Mouse (Mus musculus) regulatory T cell (primary cell): ENCODE measurements around the gene Npm1.

ENCODE experiments used
- in situ Hi-C: fragments of 300-600 bp; cut with MboI, MseI; formaldehyde crosslinking; loops from one replicate; pipeline ENCODE4 v1.15.1; 2025; ENCODE audit warnings: high pct_unique_total_duplicates

Npm1 gene

DNA sequence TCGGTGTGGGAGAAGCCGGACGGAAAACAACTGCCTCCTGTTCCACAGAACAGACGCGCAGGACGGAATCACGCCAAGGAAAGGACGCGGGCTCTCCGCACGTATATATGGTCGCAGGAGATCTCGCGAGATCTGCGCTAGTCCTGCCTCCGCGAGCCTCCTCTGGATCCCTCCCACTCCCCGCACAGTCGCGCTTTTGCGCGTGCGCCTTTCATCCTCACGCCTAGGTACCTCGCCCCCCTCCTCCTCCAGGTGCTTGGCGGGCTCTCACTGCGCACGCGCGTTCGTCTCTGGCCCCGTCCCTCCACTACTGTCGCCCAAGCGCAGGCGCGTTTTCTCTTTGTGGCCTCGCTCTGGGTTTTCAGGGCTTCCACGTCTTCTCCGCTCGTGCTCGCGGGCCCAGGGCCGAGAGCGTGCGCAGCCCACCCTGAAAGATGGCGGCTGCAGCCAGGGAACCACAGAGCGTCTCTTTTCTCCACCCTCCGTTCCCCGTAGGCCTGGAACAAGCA is at the start of gene Npm1:
Gene Npm1, minus strand, starts transcription at position 209 of the 509 bp plus-strand sequence.
- in situ Hi-C loops = loop anchor here (10.0 kb wide), 1 partner anchor 772 kb away; no protein-coding TSS in a partner anchor

GRCm38 (mm10) chr11:33207411-33207810 is 44.4 kb upstream of the Npm1 start:
- in situ Hi-C loops = no loop called here

- in situ Hi-C loops = no loop called here
Measured at GRCm38 (mm10) chr11:33204966-33205365, 42.0 kb upstream of the Npm1 start.

DNA sequence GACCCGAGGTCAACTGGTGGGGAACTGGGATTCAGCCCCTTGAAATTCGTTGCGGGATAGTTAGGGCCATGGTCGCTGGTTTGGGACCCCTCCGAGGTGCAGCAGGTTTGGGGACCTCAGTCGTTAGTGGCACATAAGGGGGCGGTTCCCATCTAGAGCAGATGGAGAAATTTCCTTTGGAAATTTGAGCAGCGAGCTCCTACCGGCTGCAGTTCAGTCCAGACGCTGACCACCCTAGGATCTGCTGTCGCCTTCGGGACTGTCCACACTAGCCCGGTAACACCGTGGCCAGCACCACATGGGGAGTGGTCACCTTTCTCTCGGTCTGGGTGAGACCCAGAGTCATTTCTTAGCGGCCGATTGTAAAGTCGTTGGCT is 41.3 kb upstream of the Npm1 start:
- in situ Hi-C loops = no loop called here

GRCm38 (mm10) chr11:33203383-33204328 is 40.6 kb upstream of the Npm1 start, which contains the start of gene Tlx3:
Gene Tlx3, minus strand, starts transcription at chr11:33203589.
- in situ Hi-C loops = no loop called here

- in situ Hi-C loops = no loop called here
Measured at GRCm38 (mm10) chr11:33202972-33203371, 40.0 kb upstream of the Npm1 start.

DNA sequence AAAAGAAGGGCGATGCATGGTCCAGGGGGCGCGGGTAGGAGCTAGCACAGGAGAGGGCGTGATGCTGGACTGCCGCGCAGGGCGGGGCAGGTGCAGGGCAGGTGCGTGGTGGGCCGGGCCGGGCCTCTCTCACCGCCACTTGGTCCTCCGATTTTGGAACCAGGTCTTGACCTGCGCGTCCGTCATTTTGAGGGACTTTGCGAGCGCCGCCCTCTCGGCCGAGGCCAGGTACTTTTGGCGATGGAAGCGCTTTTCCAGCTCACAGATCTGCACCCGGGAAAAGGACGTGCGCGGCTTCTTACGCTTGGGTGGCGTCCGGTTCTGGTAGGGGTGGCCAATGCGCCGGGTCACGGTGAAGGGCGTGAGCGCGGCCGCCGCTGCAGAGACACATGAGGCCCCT is 39.3 kb upstream of the Npm1 start:
- in situ Hi-C loops = no loop called here

- in situ Hi-C loops = no loop called here
Measured at GRCm38 (mm10) chr11:33201626-33202010, 38.6 kb upstream of the Npm1 start.

DNA sequence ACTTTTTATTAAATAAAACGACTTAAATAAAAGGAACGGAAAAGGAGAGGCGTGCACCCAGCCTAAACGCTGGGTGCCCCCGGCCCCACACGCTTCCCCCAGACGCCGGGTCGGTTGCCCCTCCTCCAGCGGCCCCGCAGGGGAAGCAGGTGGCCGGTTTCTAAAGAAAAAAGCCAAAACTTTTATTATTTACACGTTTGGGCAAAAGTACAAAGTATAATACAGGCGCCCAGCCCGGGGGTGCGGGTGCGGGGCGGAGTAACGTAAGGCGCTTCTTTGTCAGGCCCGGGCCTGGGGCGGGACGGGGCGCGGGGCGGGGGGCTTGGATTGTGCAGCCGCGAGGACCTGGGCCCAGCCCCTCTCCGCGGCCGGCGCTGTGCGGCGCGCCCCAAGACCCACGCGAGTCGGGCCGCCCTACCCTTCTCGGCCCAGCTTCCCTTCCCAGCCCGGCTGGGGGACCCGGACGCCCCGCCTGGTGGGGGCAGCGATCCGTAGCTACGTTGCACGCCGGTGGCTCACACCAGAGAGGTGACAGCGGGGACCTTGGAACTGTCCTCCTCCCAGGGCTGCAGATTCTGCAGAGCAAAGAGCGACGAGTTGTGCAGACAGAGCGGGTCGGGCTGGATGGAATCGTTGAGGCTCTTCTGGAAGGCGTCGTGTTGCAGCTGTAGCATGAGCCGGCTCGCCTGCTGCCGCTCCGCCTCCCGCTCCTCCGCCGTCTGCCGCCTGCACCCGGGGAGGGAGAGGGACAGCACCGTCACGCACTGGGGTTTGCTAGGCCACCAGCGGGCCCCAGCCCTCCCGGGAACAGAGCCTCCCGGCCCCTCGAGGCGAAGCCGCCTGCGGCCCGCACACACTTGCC is 38.0 kb upstream of the Npm1 start:
- in situ Hi-C loops = no loop called here

GRCm38 (mm10) chr11:33199906-33200763 is 37.1 kb upstream of the Npm1 start:
- in situ Hi-C loops = no loop called here

- in situ Hi-C loops = no loop called here
Measured at GRCm38 (mm10) chr11:33199117-33199514, 36.1 kb upstream of the Npm1 start.

GRCm38 (mm10) chr11:33198351-33199116 is 35.5 kb upstream of the Npm1 start:
- in situ Hi-C loops = no loop called here

DNA sequence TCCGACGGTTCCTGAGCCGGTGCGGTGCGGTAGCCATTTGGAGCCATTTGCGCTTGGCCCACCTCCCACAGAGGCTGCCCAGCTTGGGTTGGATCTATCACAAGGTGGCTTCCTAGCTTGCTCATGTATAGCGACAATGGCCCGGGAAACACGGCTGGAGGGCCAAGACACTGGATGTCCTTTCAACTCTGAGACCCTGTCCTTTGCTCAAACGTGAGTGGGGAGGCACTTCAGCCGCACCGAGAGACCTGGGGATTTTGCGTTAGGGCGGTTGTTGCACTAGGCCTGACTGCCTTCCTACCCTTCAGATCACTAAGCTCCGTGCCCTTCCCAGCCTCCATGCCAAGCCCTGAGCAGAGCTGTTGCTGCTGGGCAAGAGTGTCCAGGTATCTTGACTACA is 34.7 kb upstream of the Npm1 start:
- in situ Hi-C loops = no loop called here

GRCm38 (mm10) chr11:33197133-33197514 is 34.1 kb upstream of the Npm1 start:
- in situ Hi-C loops = no loop called here

- in situ Hi-C loops = no loop called here
Measured at GRCm38 (mm10) chr11:33196447-33197132, 33.6 kb upstream of the Npm1 start.

GRCm38 (mm10) chr11:33195531-33196446 is 32.8 kb upstream of the Npm1 start:
- in situ Hi-C loops = no loop called here

- in situ Hi-C loops = no loop called here
Measured at GRCm38 (mm10) chr11:33195061-33195460, 32.1 kb upstream of the Npm1 start.

- in situ Hi-C loops = no loop called here
Measured at GRCm38 (mm10) chr11:33193695-33194094, 30.7 kb upstream of the Npm1 start.

- in situ Hi-C loops = no loop called here
Measured at GRCm38 (mm10) chr11:33181804-33182203, 18.8 kb upstream of the Npm1 start.
